Mouse (Mus musculus) intestine, embryonic 16.5 days (tissue): Measurements from ENCODE around the gene Gimap9. TPM values are rescaled to one million over a fixed set of nuclear protein-coding genes. Genes with fewer than 3 reads are reported as not detected.

Source experiments
- ATAC-seq: fragments of 200-750 bp; cut with Nextera tagmentation; 2 replicates; pipeline ENCODE4 v1.8.0; 2017; ENCODE audit warnings: moderate TSS enrichment, moderate library complexity
- H3K27ac ChIP-seq: fragments of 300-500 bp; sonication (generic); 2 replicates; pipeline ENCODE4 v1.5.1; 2014; ENCODE audit warnings: mild to moderate bottlenecking, low read length
- H3K27me3 ChIP-seq: fragments of 300-500 bp; sonication (generic); replicated peaks from 2 replicates; pipeline ENCODE4 v1.6.1; 2014; ENCODE audit warnings: low read length, control low read depth, mixed read lengths; ENCODE audit not compliant: control insufficient read depth, insufficient read depth
- H3K36me3 ChIP-seq: fragments of 300-500 bp; sonication (generic); 2 replicates; pipeline ENCODE4 v1.6.1; 2014; ENCODE audit warnings: low read length, control low read depth; ENCODE audit not compliant: control insufficient read depth, insufficient read depth
- H3K4me1 ChIP-seq: fragments of 300-500 bp; sonication (generic); 2 replicates; pipeline ENCODE4 v1.6.1; 2014; ENCODE audit warnings: low read length, control low read depth, mixed read lengths; ENCODE audit not compliant: control insufficient read depth, insufficient read depth
- H3K4me2 ChIP-seq: fragments of 300-500 bp; sonication (generic); 2 replicates; pipeline ENCODE4 v1.6.1; 2014; ENCODE audit warnings: low read depth, low read length, control low read depth
- H3K4me3 ChIP-seq: fragments of 300-500 bp; sonication (generic); 2 replicates; pipeline ENCODE4 v1.5.1; 2014; ENCODE audit warnings: mild to moderate bottlenecking, low read length
- H3K9ac ChIP-seq: fragments of 300-500 bp; sonication (generic); 2 replicates; pipeline ENCODE4 v1.6.1; 2014; ENCODE audit warnings: low read depth, low read length
- H3K9me3 ChIP-seq: fragments of 300-500 bp; sonication (generic); 2 replicates; pipeline ENCODE4 v1.6.1; 2016; ENCODE audit warnings: low read length, control low read depth; ENCODE audit not compliant: control insufficient read depth
- WGBS: fragments of 180-500 bp; shearing (Covaris S2); extraction: QIAGEN DNeasy Blood & Tissue Kit; methylation state at CpG from one replicate; pipeline ENCODE4 v1.1.7; 2014; 5-methylcytosine and 5-hydroxymethylcytosine counted together
- polyA plus RNA-seq: library from polyadenylated mRNA; unstranded; fragments of >200 nt; fragmentation: Nextera tagmentation; extraction: Ambion mirVana; gene quantifications from 2 replicates; pipeline ENCODE4 v1.2.1, GENCODE M21; 2015

Gimap9 gene
- polyA plus RNA-seq, 1 experiment from 2014 or later, result 15.9 TPM

GRCm38 (mm10) chr6:48684319-48684718, 8.4 kb downstream of the Gimap9 start, which contains the start of gene Gimap4:
Gene Gimap4, plus strand, starts transcription at chr6:48684549.
- H3K4me3 ChIP-seq, result no peak within 1 kb of the TSS; the same call in 1 of the 2 replicates
- no peak within 1 kb of the TSS for H3K9ac ChIP-seq
- peak within 1 kb of the TSS; percentile 18 for H3K27ac ChIP-seq
- no peak within 1 kb of the TSS for H3K4me2 ChIP-seq
- H3K9me3 ChIP-seq, result no peaks in the 10 kb centered on the region
- WGBS, result 65% methylated on average over 5 of the region's 5 CpGs
- H3K4me1 ChIP-seq, result no peaks in the 10 kb centered on the region
- H3K27me3 ChIP-seq, result no peaks in the 10 kb centered on the region
- no peak for ATAC-seq
- H3K36me3 ChIP-seq, result no peaks in the 10 kb centered on the region

- 58% methylated on average over 4 of the region's 4 CpGs for WGBS
- no peak overlapping the region for H3K9ac ChIP-seq
- H3K4me1 ChIP-seq, result no peaks in the 10 kb centered on the region
- H3K36me3 ChIP-seq, result no peaks in the 10 kb centered on the region
- no peaks in the 10 kb centered on the region for H3K27me3 ChIP-seq
- no peaks in the 10 kb centered on the region for H3K9me3 ChIP-seq
- H3K27ac ChIP-seq, result peak overlapping the region; percentile 16; the same call in 1 of the 2 replicates
- no peak overlapping the region for H3K4me3 ChIP-seq
- ATAC-seq, result no peak
- no peak overlapping the region for H3K4me2 ChIP-seq
These were observed 8.9 kb downstream of the Gimap9 start for GRCm38 (mm10) chr6:48684806-48685205.

- WGBS, result 89% methylated on average over 2 of the region's 2 CpGs
- Histone ChIP-seq H3K4me3 (no peak overlapping the region; the same call in 1 of the 2 replicates), H3K27ac (peak overlapping the region; percentile 18; the same call in 1 of the 2 replicates), H3K36me3 (no peaks in the 10 kb centered on the region), H3K27me3 (no peaks in the 10 kb centered on the region), H3K9ac (no peak overlapping the region), H3K4me1 (no peaks in the 10 kb centered on the region), H3K9me3 (no peaks in the 10 kb centered on the region), H3K4me2 (no peak overlapping the region)
- ATAC-seq, result no peak
These were observed 9.3 kb downstream of the Gimap9 start for GRCm38 (mm10) chr6:48685251-48685650.

- Histone ChIP-seq H3K9ac (no peak overlapping the region), H3K4me1 (no peaks in the 10 kb centered on the region), H3K4me3 (no peak overlapping the region; the same call in 1 of the 2 replicates), H3K9me3 (no peaks in the 10 kb centered on the region), H3K27ac (0 out of 2 replicates have a peak overlapping the region, but pooled peaks have one; percentile 18), H3K4me2 (no peak overlapping the region), H3K36me3 (no peaks in the 10 kb centered on the region), H3K27me3 (no peaks in the 10 kb centered on the region)
- 84% methylated on average over 7 of the region's 7 CpGs for WGBS
- ATAC-seq, result no peak
These were observed 10.1 kb downstream of the Gimap9 start for GRCm38 (mm10) chr6:48685694-48686665.

GRCm38 (mm10) chr6:48687077-48687476, 11.1 kb downstream of the Gimap9 start:
- Histone ChIP-seq H3K36me3 (no peaks in the 10 kb centered on the region), H3K4me3 (no peak overlapping the region), H3K4me1 (no peaks in the 10 kb centered on the region), H3K4me2 (no peak overlapping the region), H3K9me3 (no peaks in the 10 kb centered on the region), H3K27ac (no peak overlapping the region), H3K27me3 (no peaks in the 10 kb centered on the region), H3K9ac (no peak overlapping the region)
- no peak for ATAC-seq
- WGBS, result 72% methylated on average over 2 of the region's 2 CpGs

GRCm38 (mm10) chr6:48689320-48689719, 13.4 kb downstream of the Gimap9 start:
- no peaks in the 10 kb centered on the region for H3K4me1 ChIP-seq
- H3K9me3 ChIP-seq, result no peaks in the 10 kb centered on the region
- no peaks in the 10 kb centered on the region for H3K36me3 ChIP-seq
- no peaks in the 10 kb centered on the region for H3K27me3 ChIP-seq
- no peak overlapping the region for H3K4me3 ChIP-seq
- no peak overlapping the region for H3K27ac ChIP-seq
- H3K4me2 ChIP-seq, result no peak overlapping the region
- 88% methylated on average over 2 of the region's 2 CpGs for WGBS
- H3K9ac ChIP-seq, result no peak overlapping the region
- no peak for ATAC-seq

GRCm38 (mm10) chr6:48692962-48693361, 17.0 kb downstream of the Gimap9 start:
- Histone ChIP-seq H3K27ac (no peak overlapping the region), H3K27me3 (no peaks in the 10 kb centered on the region), H3K36me3 (no peaks in the 10 kb centered on the region), H3K4me2 (no peak overlapping the region), H3K9ac (no peak overlapping the region), H3K4me3 (no peak overlapping the region), H3K9me3 (no peaks in the 10 kb centered on the region), H3K4me1 (no peaks in the 10 kb centered on the region)
- no peak for ATAC-seq
- WGBS, result 79% methylated on average over 6 of the region's 6 CpGs

- Histone ChIP-seq H3K4me2 (no peak overlapping the region), H3K36me3 (no peaks in the 10 kb centered on the region), H3K4me1 (no peaks in the 10 kb centered on the region), H3K4me3 (no peak overlapping the region), H3K27ac (no peak overlapping the region), H3K9me3 (no peaks in the 10 kb centered on the region), H3K9ac (no peak overlapping the region), H3K27me3 (no peaks in the 10 kb centered on the region)
- no peak for ATAC-seq
- 87% methylated on average over 4 of the region's 4 CpGs for WGBS
These were observed 21.1 kb downstream of the Gimap9 start for GRCm38 (mm10) chr6:48696830-48697554.

GRCm38 (mm10) chr6:48697555-48697930, 21.6 kb downstream of the Gimap9 start:
- no peak for ATAC-seq
- H3K4me3 ChIP-seq, result no peak overlapping the region
- H3K4me1 ChIP-seq, result no peaks in the 10 kb centered on the region
- no peaks in the 10 kb centered on the region for H3K27me3 ChIP-seq
- no peak overlapping the region for H3K27ac ChIP-seq
- H3K9me3 ChIP-seq, result no peaks in the 10 kb centered on the region
- H3K9ac ChIP-seq, result no peak overlapping the region
- no peak overlapping the region for H3K4me2 ChIP-seq
- H3K36me3 ChIP-seq, result no peaks in the 10 kb centered on the region
- WGBS, result 49% methylated on average over 1 of the region's 1 CpGs
